Mouse (Mus musculus): Measurements from ENCODE around the gene Jagn1.

Jagn1 gene

DNA sequence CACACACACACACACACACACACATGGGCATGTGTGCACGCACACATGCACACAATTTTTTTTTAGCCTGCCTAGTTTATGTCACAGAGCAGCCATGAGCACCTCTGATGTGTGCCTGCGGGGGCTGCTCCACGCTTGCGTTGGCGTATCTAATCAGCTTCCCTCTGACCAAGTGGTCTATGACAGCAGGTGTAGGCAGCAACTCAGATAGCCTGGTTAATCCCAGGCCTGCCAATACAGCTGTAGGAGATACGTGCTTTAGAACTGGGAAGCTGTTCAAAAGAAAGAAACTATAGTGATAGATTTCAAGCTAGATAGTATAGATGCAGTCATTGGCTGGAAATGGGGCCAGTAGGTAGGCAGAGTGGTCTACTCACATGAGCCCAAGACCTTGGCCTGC, 31.3 kb downstream of the Jagn1 start:
- DNase-seq (ENCODE audit: extremely low spot score, low spot score): no peak

DNA sequence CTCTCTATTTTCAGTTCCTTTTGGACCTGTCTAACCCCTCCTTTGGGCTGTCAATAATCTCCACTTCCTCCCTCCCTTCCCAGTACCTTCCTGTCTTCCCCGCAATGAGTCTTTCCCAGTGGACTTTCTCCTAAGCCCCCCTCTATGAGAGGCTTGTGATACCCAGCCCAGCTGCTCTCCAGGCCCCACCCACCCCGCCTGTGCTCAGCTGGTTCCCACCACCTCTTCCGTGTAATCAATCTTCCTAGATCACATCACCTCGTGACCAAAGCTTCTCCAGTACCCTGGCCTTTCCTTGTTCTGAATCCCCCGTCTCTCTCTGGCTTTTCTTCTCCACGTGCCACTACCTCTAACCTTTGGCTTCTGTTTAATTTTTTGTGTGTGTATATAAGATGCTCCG, 35.0 kb downstream of the Jagn1 start:
- no peak for DNase-seq (ENCODE audit: extremely low spot score, low spot score)

DNA sequence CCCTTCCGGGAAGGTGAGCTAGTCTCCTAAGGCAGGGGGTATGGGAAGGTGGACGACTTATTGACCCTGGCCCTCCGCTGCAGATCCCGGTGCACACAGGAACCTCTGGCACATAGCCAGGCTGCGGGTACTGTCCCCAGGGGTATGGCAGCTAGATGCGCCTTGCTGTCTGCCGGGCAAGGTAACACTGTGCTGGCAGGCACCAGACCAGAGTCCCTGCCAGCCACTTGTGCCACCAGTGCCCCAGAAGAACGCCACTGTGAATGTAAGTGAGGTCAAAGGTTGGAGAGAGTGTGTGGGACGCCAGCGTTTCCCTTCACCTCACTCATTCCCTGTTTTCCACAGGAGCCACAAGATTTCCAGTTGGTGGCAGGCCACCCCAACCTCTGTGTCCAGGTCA, 36.5 kb downstream of the Jagn1 start:
- no peak for DNase-seq (ENCODE audit: extremely low spot score, low spot score)

DNA sequence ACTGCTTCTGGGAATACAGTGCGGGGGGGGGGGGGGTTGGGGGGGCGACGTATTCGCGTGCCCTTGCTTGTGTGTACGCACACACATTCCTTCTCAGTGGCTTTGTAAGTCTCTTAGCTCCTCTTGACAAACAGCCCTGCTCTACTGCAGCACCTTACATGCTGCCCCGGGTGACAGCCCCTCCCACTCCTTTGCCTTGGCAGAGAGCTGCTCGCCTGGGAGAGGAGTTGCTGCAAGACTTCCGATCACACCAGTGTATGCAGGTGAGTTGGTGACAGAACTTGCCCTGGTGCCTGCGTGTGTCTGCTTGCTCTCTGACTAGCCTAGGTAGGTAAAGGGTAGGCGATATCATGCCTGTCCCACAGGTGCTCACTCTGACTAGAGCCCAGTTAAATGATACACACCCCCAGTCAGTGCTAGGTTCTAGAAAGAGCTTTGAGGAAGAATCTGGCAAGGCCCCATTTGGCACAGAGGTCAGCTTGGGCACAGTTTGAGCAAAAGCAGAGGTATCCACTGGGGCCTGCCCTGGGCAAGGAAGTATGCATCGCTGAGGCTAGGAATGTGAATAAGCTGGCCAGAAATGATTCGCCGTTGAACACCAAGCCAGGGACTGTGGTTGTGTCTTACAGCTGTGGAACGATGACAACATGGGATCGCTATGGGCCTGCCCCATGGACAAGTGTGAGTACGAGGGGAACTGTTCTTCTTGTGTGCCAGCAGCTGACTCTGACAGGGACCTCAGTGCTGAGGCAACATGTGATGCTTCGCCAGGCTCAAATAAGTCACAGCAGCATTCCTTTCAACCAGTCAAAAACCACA, 38.4 kb downstream of the Jagn1 start:
- no peak for DNase-seq (ENCODE audit: extremely low spot score, low spot score)

DNA sequence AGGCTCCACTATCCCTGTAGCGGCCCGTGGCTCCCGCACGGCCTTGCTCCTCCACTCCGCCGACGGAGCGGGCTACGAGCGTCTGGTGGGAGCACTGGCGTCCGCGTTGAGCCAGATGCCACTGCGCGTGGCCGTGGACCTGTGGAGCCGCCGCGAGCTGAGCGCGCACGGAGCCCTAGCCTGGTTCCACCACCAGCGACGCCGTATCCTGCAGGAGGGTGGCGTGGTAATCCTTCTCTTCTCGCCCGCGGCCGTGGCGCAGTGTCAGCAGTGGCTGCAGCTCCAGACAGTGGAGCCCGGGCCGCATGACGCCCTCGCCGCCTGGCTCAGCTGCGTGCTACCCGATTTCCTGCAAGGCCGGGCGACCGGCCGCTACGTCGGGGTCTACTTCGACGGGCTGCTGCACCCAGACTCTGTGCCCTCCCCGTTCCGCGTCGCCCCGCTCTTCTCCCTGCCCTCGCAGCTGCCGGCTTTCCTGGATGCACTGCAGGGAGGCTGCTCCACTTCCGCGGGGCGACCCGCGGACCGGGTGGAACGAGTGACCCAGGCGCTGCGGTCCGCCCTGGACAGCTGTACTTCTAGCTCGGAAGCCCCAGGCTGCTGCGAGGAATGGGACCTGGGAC, 40.2 kb downstream of the Jagn1 start:
- DNase-seq (ENCODE audit: extremely low spot score, low spot score): no peak

DNA sequence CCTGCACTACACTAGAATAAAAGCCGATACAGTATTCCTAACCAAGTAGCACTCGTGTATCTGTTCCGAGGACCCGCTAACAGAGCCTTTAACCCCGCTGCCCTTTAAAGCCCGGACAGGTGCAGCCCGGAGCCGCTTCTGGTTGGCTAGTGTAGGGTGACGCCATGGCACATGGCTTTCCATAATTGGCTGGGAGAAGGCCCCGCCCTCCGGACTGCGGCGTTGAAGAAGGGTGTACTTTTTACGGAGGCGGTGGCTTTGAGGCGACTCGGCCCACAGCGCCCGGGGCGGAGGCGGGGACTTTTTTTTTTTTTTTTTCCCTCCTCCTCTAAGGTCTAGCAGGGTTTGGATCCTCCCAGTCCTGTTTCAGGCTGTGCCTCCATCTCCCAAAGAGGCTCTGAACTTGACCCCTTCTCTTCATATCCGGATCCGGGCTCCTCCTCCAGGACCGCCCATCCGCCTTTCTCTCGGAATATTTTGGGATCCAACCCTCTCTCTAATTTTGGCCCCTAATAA, 40.8 kb downstream of the Jagn1 start, which contains the start of gene Creld1:
TSS of gene Creld1 (plus strand) at position 198 of the 516 bp plus-strand sequence.
- peak; percentile 91 for DNase-seq (ENCODE audit: extremely low spot score, low spot score)

DNA sequence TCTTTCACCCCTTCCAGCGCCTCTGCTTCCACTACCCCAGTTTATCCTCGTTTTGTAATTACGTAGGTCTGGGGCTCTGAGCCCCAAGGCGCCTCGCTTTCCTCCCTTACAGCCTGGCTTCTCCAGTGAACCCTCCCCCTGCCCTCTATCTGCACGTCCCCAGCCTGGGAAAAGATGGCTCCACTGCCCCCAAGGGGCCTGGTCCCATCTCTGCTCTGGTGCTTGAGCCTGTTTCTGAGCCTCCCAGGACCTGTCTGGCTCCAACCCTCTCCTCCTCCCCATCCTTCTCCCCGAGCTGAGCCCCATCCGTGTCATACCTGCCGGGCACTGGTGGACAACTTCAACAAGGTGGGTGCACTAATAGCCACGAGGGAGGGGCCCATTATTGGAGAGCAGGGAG, 41.4 kb downstream of the Jagn1 start:
- peak; percentile 40 for DNase-seq (ENCODE audit: extremely low spot score, low spot score)

DNA sequence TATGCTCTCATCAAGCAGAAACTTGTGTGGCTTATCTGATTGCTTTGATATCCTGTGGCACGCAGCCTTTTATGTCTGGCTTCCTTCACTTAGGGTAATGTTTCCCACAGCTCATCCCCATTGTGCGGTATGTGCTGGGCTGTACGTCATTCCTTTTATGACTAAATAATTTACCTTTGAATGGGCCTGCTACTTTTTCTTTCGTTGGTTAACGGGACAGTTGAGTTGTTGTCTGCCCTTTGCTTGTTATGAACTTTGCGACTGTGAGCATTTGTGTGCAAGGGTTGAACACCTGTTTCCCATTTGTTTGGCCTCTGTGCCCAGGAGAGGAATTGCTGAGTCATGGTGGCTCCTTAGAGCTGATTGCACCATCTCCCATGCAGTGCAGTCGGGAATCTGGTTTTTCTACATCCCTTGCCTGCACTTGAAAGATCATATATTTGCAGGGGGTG, 44.8 kb downstream of the Jagn1 start:
- no peak for DNase-seq (ENCODE audit: extremely low spot score, low spot score)

DNA sequence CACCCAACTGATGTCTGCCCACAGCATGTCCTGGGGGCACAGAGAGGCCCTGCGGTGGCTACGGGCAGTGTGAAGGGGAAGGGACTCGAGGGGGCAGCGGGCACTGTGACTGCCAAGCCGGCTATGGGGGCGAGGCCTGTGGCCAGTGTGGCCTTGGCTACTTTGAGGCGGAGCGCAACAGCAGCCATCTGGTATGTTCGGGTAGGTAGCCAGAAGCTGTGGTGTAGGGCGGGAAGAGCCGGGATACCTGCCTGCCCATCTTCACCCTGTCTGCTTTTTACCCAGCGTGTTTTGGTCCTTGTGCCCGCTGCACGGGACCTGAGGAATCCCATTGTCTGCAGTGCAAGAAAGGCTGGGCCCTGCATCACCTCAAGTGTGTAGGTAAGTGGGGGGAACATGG, 47.0 kb downstream of the Jagn1 start:
- DNase-seq (ENCODE audit: extremely low spot score, low spot score): no peak

DNA sequence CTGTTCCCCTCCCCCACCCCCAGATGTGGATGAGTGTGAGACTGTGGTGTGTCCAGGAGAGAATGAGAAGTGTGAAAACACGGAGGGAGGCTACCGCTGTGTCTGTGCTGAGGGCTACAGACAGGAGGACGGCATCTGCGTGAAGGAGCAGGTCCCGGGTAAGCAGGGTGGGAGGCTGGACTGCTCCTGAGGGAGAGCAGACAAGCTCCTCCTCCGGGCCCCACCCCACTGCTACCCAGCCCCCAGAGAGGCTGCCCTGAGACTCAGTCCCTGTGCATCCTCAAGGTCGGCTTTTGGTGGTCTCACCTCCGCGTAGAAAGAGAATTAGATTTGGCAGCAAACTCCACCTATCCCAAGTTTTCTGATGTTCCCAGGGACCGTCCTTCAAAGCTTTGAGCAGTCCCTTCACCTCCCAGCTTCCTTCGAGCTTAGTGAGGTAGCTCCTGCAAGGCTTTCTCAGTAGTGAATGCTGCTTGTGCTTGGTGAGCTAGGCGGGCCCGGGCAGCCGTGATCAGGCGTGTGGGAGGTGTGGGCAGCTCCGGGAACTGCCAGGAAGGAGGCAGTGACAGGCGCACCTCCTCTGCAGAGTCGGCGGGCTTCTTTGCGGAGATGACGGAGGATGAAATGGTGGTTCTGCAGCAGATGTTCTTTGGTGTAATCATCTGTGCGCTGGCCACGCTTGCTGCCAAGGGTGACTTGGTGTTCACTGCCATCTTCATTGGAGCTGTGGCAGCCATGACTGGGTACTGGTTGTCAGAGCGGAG, 49.9 kb downstream of the Jagn1 start:
- no peak for DNase-seq (ENCODE audit: extremely low spot score, low spot score)

DNA sequence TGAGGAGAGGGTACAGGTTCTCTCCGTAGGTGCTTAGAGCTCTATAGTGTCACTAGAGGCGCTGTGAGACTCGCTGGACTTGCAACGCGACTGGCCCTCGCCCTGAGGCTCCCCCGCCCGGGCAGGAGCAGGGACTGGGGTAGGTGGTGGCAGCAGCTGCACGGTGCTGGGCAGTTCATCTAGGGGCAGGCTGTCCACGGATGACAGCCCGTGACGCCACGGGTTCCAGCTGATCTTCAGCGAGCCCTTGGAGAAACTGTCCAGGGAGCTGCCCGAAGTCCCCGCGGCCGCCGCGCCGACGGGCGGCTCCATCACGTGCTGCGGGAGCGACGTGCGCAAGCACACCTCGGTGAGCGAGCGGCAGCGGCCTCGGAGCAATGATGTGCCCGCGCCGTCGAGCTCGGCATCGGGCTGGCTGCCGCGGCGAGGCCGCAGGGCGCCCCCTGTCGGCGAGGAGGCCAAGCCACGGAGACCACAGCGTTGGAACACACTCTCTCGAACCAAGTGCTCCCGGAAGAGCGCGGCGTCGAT, 52.0 kb downstream of the Jagn1 start:
- DNase-seq (ENCODE audit: extremely low spot score, low spot score): peak; percentile 81

DNA sequence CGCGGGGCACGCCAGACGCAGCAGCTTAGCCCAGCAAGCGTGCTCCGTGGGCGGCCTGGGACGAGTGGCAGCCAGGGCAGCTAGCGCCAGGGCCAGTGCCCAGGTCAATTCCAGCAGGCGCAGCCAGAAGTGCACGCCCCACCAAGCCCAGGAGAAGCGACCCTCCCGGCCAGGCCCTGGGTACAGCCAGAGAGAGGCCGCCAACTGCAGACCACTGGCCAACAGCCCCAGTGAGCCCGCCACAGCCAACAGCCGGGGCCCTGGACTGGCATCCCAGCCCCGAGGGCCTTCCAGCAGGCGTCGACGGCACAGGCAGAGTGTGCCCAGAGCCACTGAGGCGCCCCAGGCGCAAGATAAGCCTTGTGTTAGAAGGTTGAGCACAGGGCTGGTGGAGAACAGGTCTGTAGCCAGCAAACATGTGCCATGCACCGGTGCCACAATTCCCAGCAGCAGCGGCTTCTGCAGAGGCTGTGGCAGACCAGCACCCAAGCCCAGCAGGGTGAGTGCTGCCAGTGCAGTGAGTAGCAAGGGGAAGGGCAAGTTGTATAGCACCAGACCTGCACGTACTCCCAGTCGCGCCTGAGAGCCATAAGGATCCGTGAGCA, 52.8 kb downstream of the Jagn1 start:
- no peak for DNase-seq (ENCODE audit: extremely low spot score, low spot score)
